Mouse (Mus musculus) thymus, adult 2 months (tissue): Measurements from ENCODE around the gene Apba2. TPM values are rescaled to one million over a fixed set of nuclear protein-coding genes. Genes with fewer than 3 reads are reported as not detected.

Source experiments
- DNase-seq: peaks from one replicate; pipeline ENCODE4 v3.0.0; 2021
- H3K27ac ChIP-seq: fragments of 200-500 bp; 2 replicates; pipeline ENCODE4 v1.5.1; 2012; ENCODE audit warnings: low read length, control low read depth; ENCODE audit not compliant: control insufficient read depth, insufficient read depth
- H3K27me3 ChIP-seq: fragments of 200-500 bp; 2 replicates; pipeline ENCODE4 v1.6.1; 2012; ENCODE audit warnings: mild to moderate bottlenecking, low read length, moderate library complexity, mixed read lengths; ENCODE audit not compliant: control insufficient read depth, insufficient read depth
- H3K36me3 ChIP-seq: fragments of 200-500 bp; 2 replicates; pipeline ENCODE4 v1.6.1; 2012; ENCODE audit warnings: mild to moderate bottlenecking, low read length, moderate library complexity; ENCODE audit not compliant: control insufficient read depth, insufficient read depth
- H3K4me1 ChIP-seq: fragments of 200-500 bp; replicated peaks from 2 replicates; pipeline ENCODE4 v1.6.1; 2012; ENCODE audit warnings: low read length; ENCODE audit not compliant: control insufficient read depth, insufficient read depth
- H3K4me3 ChIP-seq: fragments of 200-500 bp; 2 replicates; pipeline ENCODE4 v1.5.1; 2012; ENCODE audit warnings: mild to moderate bottlenecking, low read length, control low read depth, moderate library complexity; ENCODE audit not compliant: control insufficient read depth, insufficient read depth
- CTCF ChIP-seq: fragments of 200-500 bp; IDR thresholded peaks from 2 replicates; pipeline ENCODE4 v1.5.1; 2012; ENCODE audit warnings: mild to moderate bottlenecking, control low read depth, low read length, moderate library complexity, borderline replicate concordance; ENCODE audit not compliant: control insufficient read depth, poor library complexity, insufficient read depth; ENCODE audit errors: extremely low read depth
- POLR2A ChIP-seq: fragments of 200-500 bp; IDR thresholded peaks from 2 replicates; pipeline ENCODE4 v1.6.1; 2012; ENCODE audit warnings: mild to moderate bottlenecking, low read length, control low read depth, moderate library complexity; ENCODE audit not compliant: control insufficient read depth, poor library complexity, insufficient read depth; ENCODE audit errors: extremely low read depth
- WGBS: fragments of 180-500 bp; shearing (Covaris S2); methylation state at CpG from one replicate; pipeline ENCODE4 v1.1.7; 2018; 5-methylcytosine and 5-hydroxymethylcytosine counted together
- polyA plus RNA-seq: library from polyadenylated mRNA; depleted of rRNA; stranded (reverse); fragments of >200 nt; gene quantifications from 2 replicates; pipeline ENCODE4 v1.2.3, GENCODE M21; 2012

Gene Apba2
- polyA plus RNA-seq, 1 experiment: 18.1 TPM

- Histone ChIP-seq H3K27ac (no peak overlapping the region), H3K36me3 (no peaks in the 10 kb centered on the region), H3K27me3 (no peaks in the 10 kb centered on the region), H3K4me1 (no peaks in the 10 kb centered on the region), H3K4me3 (no peak overlapping the region)
- 86% methylated on average over 6 of the region's 6 CpGs for WGBS
- TF ChIP-seq CTCF (no peak), POLR2A (no peak)
- DNase-seq: no peak
Measured at GRCm38 (mm10) chr7:64631131-64631530, 129.6 kb downstream of the Apba2 start.

GRCm38 (mm10) chr7:64631781-64632351, 130.4 kb downstream of the Apba2 start:
- Histone ChIP-seq H3K27me3 (no peaks in the 10 kb centered on the region), H3K36me3 (no peaks in the 10 kb centered on the region), H3K4me3 (no peak overlapping the region), H3K27ac (no peak overlapping the region), H3K4me1 (no peaks in the 10 kb centered on the region)
- DNase-seq: no peak
- WGBS: 92% methylated on average over 6 of the region's 6 CpGs
- no peak for TF ChIP-seq CTCF
- TF ChIP-seq POLR2A: no peak

DNA sequence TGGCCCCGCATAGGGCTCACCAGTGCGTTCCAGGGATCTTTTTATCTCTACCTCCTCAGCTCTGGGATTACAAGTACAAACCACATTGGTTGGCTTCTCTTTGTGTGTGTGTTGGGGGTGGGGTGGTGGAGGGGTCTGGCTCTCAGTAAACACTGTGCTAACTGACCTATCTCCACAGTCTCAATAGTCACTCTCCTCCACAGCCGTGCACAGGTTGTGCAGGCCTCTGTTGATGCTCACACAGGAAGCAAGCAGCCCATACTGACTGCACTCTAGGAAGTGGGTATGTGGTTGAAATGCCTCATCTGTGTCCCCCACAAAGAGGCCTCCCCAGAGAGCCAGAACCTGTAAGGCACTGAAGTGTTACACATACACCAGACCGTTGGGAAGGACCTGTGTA, 131.7 kb downstream of the Apba2 start:
- Histone ChIP-seq H3K27ac (no peak overlapping the region), H3K4me1 (no peaks in the 10 kb centered on the region), H3K27me3 (no peaks in the 10 kb centered on the region), H3K4me3 (no peak overlapping the region), H3K36me3 (no peaks in the 10 kb centered on the region)
- WGBS: 58% methylated on average over 4 of the region's 4 CpGs
- TF ChIP-seq POLR2A (no peak), CTCF (no peak)
- DNase-seq: no peak

DNA sequence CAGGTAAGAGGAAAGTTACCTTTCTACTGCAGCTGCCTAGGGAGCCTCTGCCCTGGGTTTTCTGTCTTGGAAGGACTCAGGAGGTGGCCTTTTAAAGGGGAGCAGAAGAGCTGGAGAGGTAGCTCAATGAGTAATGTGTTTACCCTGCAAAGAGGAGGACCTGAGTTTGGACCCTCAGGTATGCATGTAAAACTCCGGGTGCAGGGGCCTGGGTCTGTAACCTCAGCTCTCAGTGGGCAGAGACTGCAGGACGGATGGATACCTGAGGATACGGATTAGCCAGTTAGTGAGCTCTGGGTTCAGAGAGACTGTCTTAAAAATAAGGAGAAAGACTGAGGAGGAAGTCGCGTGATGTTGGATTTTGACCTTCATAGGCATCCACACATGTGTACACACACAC, 132.4 kb downstream of the Apba2 start:
- Histone ChIP-seq H3K36me3 (no peaks in the 10 kb centered on the region), H3K4me3 (no peak overlapping the region)
- 88% methylated on average over 5 of the region's 5 CpGs for WGBS

GRCm38 (mm10) chr7:64634482-64634881, 133.0 kb downstream of the Apba2 start:
- no peak for DNase-seq
- Histone ChIP-seq H3K27ac (no peak overlapping the region), H3K4me3 (no peak overlapping the region), H3K36me3 (no peaks in the 10 kb centered on the region), H3K4me1 (no peaks in the 10 kb centered on the region), H3K27me3 (no peaks in the 10 kb centered on the region)
- TF ChIP-seq POLR2A: no peak
- no peak for TF ChIP-seq CTCF

More for the DNA sequence above, 132.4 kb downstream of the Apba2 start:
- H3K4me1 ChIP-seq: no peaks in the 10 kb centered on the region
- no peak overlapping the region for H3K27ac ChIP-seq
- H3K27me3 ChIP-seq: no peaks in the 10 kb centered on the region
- no peak for DNase-seq
- TF ChIP-seq POLR2A (no peak), CTCF (no peak)

GRCm38 (mm10) chr7:64638922-64639321, 137.4 kb downstream of the Apba2 start:
- Histone ChIP-seq H3K4me1 (no peaks in the 10 kb centered on the region), H3K36me3 (no peaks in the 10 kb centered on the region), H3K4me3 (no peak overlapping the region), H3K27ac (no peak overlapping the region), H3K27me3 (no peaks in the 10 kb centered on the region)
- WGBS: 87% methylated on average over 4 of the region's 4 CpGs
- no peak for DNase-seq
- TF ChIP-seq POLR2A: no peak
- no peak for TF ChIP-seq CTCF

DNA sequence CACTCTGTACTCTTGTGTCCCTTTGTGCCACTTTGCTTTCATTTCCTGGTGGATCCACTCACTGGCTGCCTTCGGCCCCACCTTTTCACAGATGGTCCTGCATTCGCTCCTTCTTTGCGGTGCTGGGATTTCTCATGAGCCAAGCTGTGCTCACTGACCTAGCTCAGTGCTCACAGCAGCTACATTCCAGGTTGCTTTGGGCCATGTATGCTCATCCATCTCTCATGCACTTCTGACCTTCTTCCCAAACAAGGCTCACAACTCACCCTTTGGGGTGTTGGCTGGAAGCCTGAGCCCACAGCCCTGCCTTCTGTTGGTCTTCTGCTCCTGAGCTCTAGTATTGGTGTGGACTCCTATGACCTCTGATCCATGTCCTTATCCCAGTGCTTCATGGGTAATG, 139.1 kb downstream of the Apba2 start:
- H3K4me3 ChIP-seq: no peak overlapping the region
- no peak for TF ChIP-seq CTCF
- no peak for TF ChIP-seq POLR2A
- WGBS: 90% methylated on average over 3 of the region's 3 CpGs

More for the DNA sequence above, 139.1 kb downstream of the Apba2 start:
- Histone ChIP-seq H3K27me3 (no peaks in the 10 kb centered on the region), H3K27ac (no peak overlapping the region), H3K4me1 (no peaks in the 10 kb centered on the region), H3K36me3 (no peaks in the 10 kb centered on the region)
- DNase-seq: no peak
